Mouse (Mus musculus): Measurements from ENCODE around the gene Brms1. TPM values are rescaled to one million over a fixed set of nuclear protein-coding genes. Genes with fewer than 3 reads are reported as not detected.

Brms1 gene
- polyA plus RNA-seq, 1 experiment = 68.0 TPM

DNA sequence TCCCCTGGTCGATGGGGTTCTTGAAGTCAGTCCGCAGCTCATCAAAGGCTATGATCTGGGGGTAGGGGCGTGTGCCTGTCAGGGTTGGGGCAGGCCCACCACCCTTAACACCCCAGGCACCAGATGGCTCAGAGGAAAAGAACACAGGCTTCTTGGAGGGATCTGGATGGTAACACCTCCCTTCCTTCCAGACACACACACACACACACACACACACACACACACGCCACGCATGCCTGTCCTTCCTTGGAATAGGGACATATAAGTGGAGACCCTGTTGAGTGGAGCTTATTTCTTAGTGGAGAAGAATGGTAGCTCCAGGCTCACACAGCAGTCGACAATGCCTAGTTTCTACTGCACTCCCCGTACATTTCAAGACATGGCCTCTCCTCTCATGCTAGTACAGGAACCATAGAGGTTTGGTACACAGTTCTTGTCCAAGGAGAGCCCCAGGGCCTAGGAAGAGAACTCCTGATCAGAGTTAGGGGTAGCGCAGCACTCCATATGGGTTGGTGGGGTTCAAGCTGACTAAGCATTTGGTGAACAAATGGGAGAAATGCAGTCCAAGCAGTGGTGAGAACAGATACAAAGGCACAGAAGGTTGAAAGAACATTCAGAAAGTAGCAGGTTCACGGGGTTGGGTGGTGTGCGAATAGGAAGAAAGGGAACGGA, 53.7 kb downstream of the Brms1 start:
- WGBS = 50% methylated on average over 11 of the region's 11 CpGs
- Histone ChIP-seq H3K27ac (ENCODE audit: control insufficient read depth, insufficient read depth, low read depth, low read length, poor library complexity) (no peak overlapping the region), H3K4me1 (ENCODE audit: control insufficient read depth, insufficient read depth, low read length) (no peaks in the 10 kb centered on the region), H3K4me3 (replicated peaks; ENCODE audit: control insufficient read depth, low read depth, low read length) (no peak overlapping the region)
- no peak for TF ChIP-seq POLR2A (IDR thresholded peaks at IDR 0.05; ENCODE audit: borderline replicate concordance, control insufficient read depth, low read depth, low read length)
- TF ChIP-seq CTCF (IDR thresholded peaks at IDR 0.05; ENCODE audit: control insufficient read depth, insufficient read depth, low read length) = no peak

DNA sequence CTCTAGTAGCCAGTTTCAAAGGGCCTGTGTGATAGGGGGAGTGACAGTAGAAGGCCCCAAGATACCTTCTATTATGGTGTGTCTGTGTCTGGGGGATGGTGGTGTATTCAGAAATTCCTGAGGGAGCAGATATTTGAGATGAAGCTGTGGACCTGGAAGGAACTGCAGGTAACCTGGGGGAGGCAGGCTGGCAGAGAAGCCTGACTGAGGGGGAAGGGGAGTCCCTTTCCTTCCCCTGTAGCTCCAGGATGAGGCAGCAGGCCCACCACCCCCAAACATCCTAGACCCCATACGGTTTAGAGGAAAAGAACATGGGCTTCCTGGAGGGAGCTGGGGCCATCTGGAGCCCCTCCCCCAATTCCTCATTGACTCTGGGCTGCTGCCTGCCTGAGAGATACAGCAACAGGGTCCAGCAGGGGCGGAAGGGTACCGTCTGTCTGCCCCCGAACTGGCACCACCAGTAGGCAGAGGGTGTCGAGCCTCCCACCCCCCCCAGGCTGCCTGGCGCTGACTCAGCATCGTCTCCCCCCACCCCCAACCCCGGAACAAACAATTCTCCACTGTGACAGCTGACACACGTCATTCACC, 54.8 kb downstream of the Brms1 start:
- no peak for TF ChIP-seq POLR2A (IDR thresholded peaks at IDR 0.05; ENCODE audit: borderline replicate concordance, control insufficient read depth, low read depth, low read length)
- TF ChIP-seq CTCF (IDR thresholded peaks at IDR 0.05; ENCODE audit: control insufficient read depth, insufficient read depth, low read length) = no peak
- H3K4me3 ChIP-seq (replicated peaks; ENCODE audit: control insufficient read depth, low read depth, low read length) = no peak overlapping the region
- H3K27ac ChIP-seq (ENCODE audit: control insufficient read depth, insufficient read depth, low read depth, low read length, poor library complexity) = no peak overlapping the region
- H3K4me1 ChIP-seq (ENCODE audit: control insufficient read depth, insufficient read depth, low read length) = no peaks in the 10 kb centered on the region
- 8% methylated on average over 9 of the region's 9 CpGs for WGBS

DNA sequence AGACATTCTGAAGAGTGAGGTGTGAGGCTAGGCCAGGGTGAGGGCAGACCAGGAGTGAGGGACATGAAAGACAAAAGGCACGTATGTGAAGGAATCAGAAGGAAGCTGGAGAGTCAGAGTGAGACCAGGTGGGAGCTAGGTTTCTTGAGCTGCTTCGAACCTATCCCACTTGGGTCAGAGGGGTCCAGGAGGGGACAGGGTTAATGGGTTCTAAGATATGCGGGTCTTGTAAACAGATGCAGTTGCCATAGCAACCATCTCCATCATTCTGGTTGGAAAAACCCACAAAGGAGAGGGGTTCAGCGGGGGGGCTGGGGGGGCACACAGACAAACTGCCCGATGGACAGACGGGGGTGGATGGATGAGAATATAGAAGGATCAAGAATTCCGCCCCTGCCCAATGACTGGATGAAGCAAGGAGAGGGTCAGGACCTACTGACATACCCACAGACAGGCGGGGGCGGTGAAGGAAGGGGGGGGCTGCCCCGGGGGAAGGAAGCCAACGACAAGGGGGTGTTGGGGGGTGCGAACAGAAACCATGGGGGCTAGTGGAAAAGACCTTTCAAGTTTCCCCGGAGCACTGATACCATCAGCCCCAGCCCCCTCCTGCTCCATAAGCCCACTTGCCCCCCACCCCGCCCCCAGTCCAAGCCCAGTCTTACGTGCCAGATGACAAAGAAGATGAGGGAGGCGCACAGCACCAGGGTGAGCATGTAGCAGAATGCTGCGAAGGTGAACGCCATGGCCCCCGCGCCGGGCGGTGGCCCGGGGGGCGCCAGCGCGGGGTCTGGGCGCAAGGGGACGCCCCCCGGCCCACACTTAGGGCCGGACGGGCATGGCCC, 56.6 kb downstream of the Brms1 start:
- 11% methylated on average over 31 of the region's 31 CpGs for WGBS
- no peak overlapping the region for H3K27ac ChIP-seq (ENCODE audit: control insufficient read depth, insufficient read depth, low read depth, low read length, poor library complexity)
- H3K4me1 ChIP-seq (ENCODE audit: control insufficient read depth, insufficient read depth, low read length) = no peaks in the 10 kb centered on the region
- TF ChIP-seq POLR2A (IDR thresholded peaks at IDR 0.05; ENCODE audit: borderline replicate concordance, control insufficient read depth, low read depth, low read length) (no peak), CTCF (IDR thresholded peaks at IDR 0.05; ENCODE audit: control insufficient read depth, insufficient read depth, low read length) (no peak)
- no peak overlapping the region for H3K4me3 ChIP-seq (replicated peaks; ENCODE audit: control insufficient read depth, low read depth, low read length)

DNA sequence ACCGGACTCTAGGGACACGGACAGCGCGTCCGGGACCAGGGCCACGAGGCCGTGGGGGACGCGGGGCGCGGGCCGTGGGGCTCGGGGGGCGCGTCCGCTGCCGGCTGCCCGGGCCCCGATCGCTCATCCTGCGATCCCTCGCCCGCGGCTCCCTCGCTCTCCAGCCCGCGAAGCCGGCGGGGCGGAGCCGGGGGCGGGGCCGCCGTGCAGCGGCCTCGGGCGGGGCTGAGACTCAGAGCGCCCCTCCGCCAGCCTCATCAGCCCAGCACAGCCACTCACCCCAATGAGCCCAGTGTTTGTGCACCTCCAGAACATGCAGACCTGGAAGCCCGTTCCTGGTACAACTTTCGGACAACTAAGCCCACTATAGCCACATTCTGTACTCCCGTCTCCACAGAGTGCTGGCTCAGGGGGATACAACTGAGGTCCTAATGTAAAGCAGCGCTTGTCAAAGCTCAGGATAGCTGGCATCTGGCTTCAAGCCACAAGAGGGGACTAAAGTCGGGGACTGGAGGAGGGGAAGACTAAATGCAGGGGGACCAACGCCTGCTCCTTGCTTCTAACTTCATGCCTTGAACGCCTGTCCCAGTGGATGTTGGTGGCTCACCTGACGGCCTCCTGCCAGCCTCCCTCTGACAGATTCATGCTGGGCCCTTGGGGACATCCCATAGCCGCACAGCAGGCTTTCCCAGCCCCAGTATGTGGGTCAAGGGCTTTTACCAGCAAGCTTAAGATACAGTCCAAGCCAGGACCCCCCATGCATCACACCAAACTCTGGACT, 57.4 kb downstream of the Brms1 start, which contains the start of gene Cnih2:
TSS of gene Cnih2 (minus strand) at position 159 of the 781 bp plus-strand sequence.
- H3K4me1 ChIP-seq (ENCODE audit: control insufficient read depth, insufficient read depth, low read length) = no peaks in the 10 kb centered on the region
- no peak within 1 kb of the TSS for H3K4me3 ChIP-seq (replicated peaks; ENCODE audit: control insufficient read depth, low read depth, low read length)
- no peak for TF ChIP-seq CTCF (IDR thresholded peaks at IDR 0.05; ENCODE audit: control insufficient read depth, insufficient read depth, low read length)
- no peak for TF ChIP-seq POLR2A (IDR thresholded peaks at IDR 0.05; ENCODE audit: borderline replicate concordance, control insufficient read depth, low read depth, low read length)
- no peak within 1 kb of the TSS for H3K27ac ChIP-seq (ENCODE audit: control insufficient read depth, insufficient read depth, low read depth, low read length, poor library complexity)
- WGBS = 10% methylated on average over 45 of the region's 48 CpGs

Other genes starting within 250 kb of the Brms1 start
- gene Rbm4, start 247.5 kb upstream of the Brms1 start, polyA plus RNA-seq (2011; ENCODE audit: insufficient read depth, insufficient read length, low replicate concordance, missing spikeins) = 19.9 and 30.3 TPM in 2 replicates
- 16.2 and 40.7 TPM in 2 replicates for gene Gm21992, start 229.7 kb upstream of the Brms1 start, polyA plus RNA-seq (2011; ENCODE audit: insufficient read depth, insufficient read length, low replicate concordance, missing spikeins)
- 28.4 and 38.2 TPM in 2 replicates for gene Rbm14, start 229.7 kb upstream of the Brms1 start, polyA plus RNA-seq (2011; ENCODE audit: insufficient read depth, insufficient read length, low replicate concordance, missing spikeins)
- 77.4 and 91.7 TPM in 2 replicates for gene Ccs, start 202.0 kb upstream of the Brms1 start, polyA plus RNA-seq (2011; ENCODE audit: insufficient read depth, insufficient read length, low replicate concordance, missing spikeins)
- gene Ccdc87, start 202.0 kb upstream of the Brms1 start, polyA plus RNA-seq (2011; ENCODE audit: insufficient read depth, insufficient read length, low replicate concordance, missing spikeins) = not detected in 2 replicates
- gene Ctsf, start 186.2 kb upstream of the Brms1 start, polyA plus RNA-seq (2011; ENCODE audit: insufficient read depth, insufficient read length, low replicate concordance, missing spikeins) = 19.4 and 22.2 TPM in 2 replicates
- 2.1 TPM in 1 of 2 replicates, not detected in the other for gene Actn3, start 163.4 kb upstream of the Brms1 start, polyA plus RNA-seq (2011; ENCODE audit: insufficient read depth, insufficient read length, low replicate concordance, missing spikeins)
- 6.3 and 11.0 TPM in 2 replicates for gene Zdhhc24, start 162.7 kb upstream of the Brms1 start, polyA plus RNA-seq (2011; ENCODE audit: insufficient read depth, insufficient read length, low replicate concordance, missing spikeins)
- 2.4 TPM in 2 replicates for gene Bbs1, start 134.7 kb upstream of the Brms1 start, polyA plus RNA-seq (2011; ENCODE audit: insufficient read depth, insufficient read length, low replicate concordance, missing spikeins)
- 17.2 and 27.5 TPM in 2 replicates for gene Dpp3, start 113.1 kb upstream of the Brms1 start, polyA plus RNA-seq (2011; ENCODE audit: insufficient read depth, insufficient read length, low replicate concordance, missing spikeins)
- gene Peli3, start 98.2 kb upstream of the Brms1 start, polyA plus RNA-seq (2011; ENCODE audit: insufficient read depth, insufficient read length, low replicate concordance, missing spikeins) = not detected in 2 replicates
- 51.6 and 60.7 TPM in 2 replicates for gene Mrpl11, start 79.2 kb upstream of the Brms1 start, polyA plus RNA-seq (2011; ENCODE audit: insufficient read depth, insufficient read length, low replicate concordance, missing spikeins)
- 6.9 and 15.5 TPM in 2 replicates for gene Npas4, start 51.0 kb upstream of the Brms1 start, polyA plus RNA-seq (2011; ENCODE audit: insufficient read depth, insufficient read length, low replicate concordance, missing spikeins)
- 1.3 and 1.7 TPM in 2 replicates for gene Slc29a2, start 17.5 kb upstream of the Brms1 start, polyA plus RNA-seq (2011; ENCODE audit: insufficient read depth, insufficient read length, low replicate concordance, missing spikeins)
- 5.9 and 8.3 TPM in 2 replicates for gene B4gat1, start 2.5 kb upstream of the Brms1 start, polyA plus RNA-seq (2011; ENCODE audit: insufficient read depth, insufficient read length, low replicate concordance, missing spikeins)
- not detected in 2 replicates for gene AC124502.3, start 2.5 kb upstream of the Brms1 start, polyA plus RNA-seq (2011; ENCODE audit: insufficient read depth, insufficient read length, low replicate concordance, missing spikeins)
- gene Rin1, start 9.1 kb downstream of the Brms1 start, polyA plus RNA-seq (2011; ENCODE audit: insufficient read depth, insufficient read length, low replicate concordance, missing spikeins) = 0.68 and 3.6 TPM in 2 replicates
- 0.50 and 1.9 TPM in 2 replicates for gene Cd248, start 26.7 kb downstream of the Brms1 start, polyA plus RNA-seq (2011; ENCODE audit: insufficient read depth, insufficient read length, low replicate concordance, missing spikeins)
- gene Tmem151a, start 44.2 kb downstream of the Brms1 start, polyA plus RNA-seq (2011; ENCODE audit: insufficient read depth, insufficient read length, low replicate concordance, missing spikeins) = not detected in 2 replicates
- gene Yif1a, start 47.2 kb downstream of the Brms1 start, polyA plus RNA-seq (2011; ENCODE audit: insufficient read depth, insufficient read length, low replicate concordance, missing spikeins) = 6.1 and 15.0 TPM in 2 replicates
- 0.74 and 2.3 TPM in 2 replicates for gene Cnih2, start 57.2 kb downstream of the Brms1 start, polyA plus RNA-seq (2011; ENCODE audit: insufficient read depth, insufficient read length, low replicate concordance, missing spikeins)
- gene Rab1b, start 65.7 kb downstream of the Brms1 start, polyA plus RNA-seq (2011; ENCODE audit: insufficient read depth, insufficient read length, low replicate concordance, missing spikeins) = 25.0 and 31.8 TPM in 2 replicates
- gene Klc2, start 77.2 kb downstream of the Brms1 start, polyA plus RNA-seq (2011; ENCODE audit: insufficient read depth, insufficient read length, low replicate concordance, missing spikeins) = 7.0 and 21.9 TPM in 2 replicates
- gene Pacs1, start 231.8 kb downstream of the Brms1 start, polyA plus RNA-seq (2011; ENCODE audit: insufficient read depth, insufficient read length, low replicate concordance, missing spikeins) = 12.0 and 16.5 TPM in 2 replicates